Mouse (Mus musculus) G1E-ER4 (cell line): Measurements from ENCODE around the gene Dyrk1a. TPM values are rescaled to one million over a fixed set of nuclear protein-coding genes. Genes with fewer than 3 reads are reported as not detected.

Source experiments
- GATA1 ChIP-seq: IDR thresholded peaks from one replicate; pipeline ENCODE4 v1.8.0; 2012; ENCODE audit warnings: low read length, inconsistent platforms
- polyA plus RNA-seq: library from polyadenylated mRNA; stranded (reverse); fragments of >175 nt; gene quantifications from 2 replicates; pipeline ENCODE4 v1.2.3, GENCODE M21; 2012

Gene Dyrk1a
- polyA plus RNA-seq, 1 experiment, result 15.0 TPM

GRCm38 (mm10) chr16:94693687-94694305 lies 124.0 kb downstream of the Dyrk1a start:
- no peak for TF ChIP-seq GATA1

- TF ChIP-seq GATA1, result no peak
These were observed 127.7 kb downstream of the Dyrk1a start for GRCm38 (mm10) chr16:94697553-94697952.

GRCm38 (mm10) chr16:94701141-94701540 lies 131.3 kb downstream of the Dyrk1a start:
- TF ChIP-seq GATA1, result no peak

- no peak for TF ChIP-seq GATA1
These were observed 132.2 kb downstream of the Dyrk1a start for GRCm38 (mm10) chr16:94701971-94702370.

- no peak for TF ChIP-seq GATA1
These were observed 143.8 kb downstream of the Dyrk1a start for GRCm38 (mm10) chr16:94713480-94714094.

GRCm38 (mm10) chr16:94714483-94714882 lies 144.7 kb downstream of the Dyrk1a start:
- no peak for TF ChIP-seq GATA1

- no peak for TF ChIP-seq GATA1
These were observed 147.2 kb downstream of the Dyrk1a start for GRCm38 (mm10) chr16:94717051-94717450.

GRCm38 (mm10) chr16:94718919-94719318 lies 149.1 kb downstream of the Dyrk1a start:
- TF ChIP-seq GATA1, result no peak

- TF ChIP-seq GATA1, result no peak
These were observed 149.7 kb downstream of the Dyrk1a start for GRCm38 (mm10) chr16:94719488-94719887.

- TF ChIP-seq GATA1, result no peak
These were observed 150.8 kb downstream of the Dyrk1a start for GRCm38 (mm10) chr16:94720476-94721153.

- TF ChIP-seq GATA1, result no peak
These were observed 151.8 kb downstream of the Dyrk1a start for GRCm38 (mm10) chr16:94721549-94722006.

- TF ChIP-seq GATA1, result no peak
These were observed 153.1 kb downstream of the Dyrk1a start for GRCm38 (mm10) chr16:94722936-94723335.

GRCm38 (mm10) chr16:94724061-94724596 lies 154.3 kb downstream of the Dyrk1a start:
- TF ChIP-seq GATA1, result no peak

- TF ChIP-seq GATA1, result no peak
These were observed 155.0 kb downstream of the Dyrk1a start for GRCm38 (mm10) chr16:94724747-94725211.

- no peak for TF ChIP-seq GATA1
These were observed 159.4 kb downstream of the Dyrk1a start for GRCm38 (mm10) chr16:94729236-94729635.

- TF ChIP-seq GATA1, result no peak
These were observed 161.2 kb downstream of the Dyrk1a start for GRCm38 (mm10) chr16:94731027-94731426.
